Mouse (Mus musculus): ENCODE measurements at regions not wholly inside any gene's neighbourhood (a gene's known extent, or its start where the extent isn't known, plus 50 kb on each side); places are given as distances from the start of the nearest gene placed in this dataset.

DNA sequence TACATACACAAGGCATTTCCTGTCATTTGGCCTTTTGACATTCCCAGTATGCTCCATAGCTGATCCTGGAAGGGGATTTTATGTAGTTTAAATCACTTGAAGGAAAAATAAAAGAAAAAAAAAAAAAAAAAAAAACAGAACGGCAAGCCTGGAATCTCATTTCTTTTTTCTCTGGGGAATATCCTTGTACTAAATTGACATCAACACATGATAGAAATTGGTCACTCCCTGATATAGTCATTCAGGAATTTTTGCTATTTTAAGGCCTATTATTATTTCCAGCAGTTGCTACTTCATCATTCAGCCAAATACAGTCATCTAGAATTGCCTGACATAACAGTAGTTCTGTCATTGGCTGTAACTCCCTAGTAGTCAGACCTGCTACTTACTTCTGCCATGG is 538.8 kb upstream of the Zeb2 start:
- Histone ChIP-seq H3K9me3 (replicated peaks; ENCODE audit: control insufficient read depth, low read length, poor library complexity, severe bottlenecking) (no peaks in the 10 kb centered on the region), H3K4me3 (ENCODE audit: low read depth, low read length) (no peak overlapping the region), H3K27ac (ENCODE audit: low read length) (no peak overlapping the region), H3K4me1 (ENCODE audit: control insufficient read depth, insufficient read depth, low read length) (no peaks in the 10 kb centered on the region), H3K9ac (ENCODE audit: low read depth, low read length) (no peak overlapping the region), H3K4me2 (ENCODE audit: low read length) (no peak overlapping the region), H3K27me3 (ENCODE audit: control insufficient read depth, insufficient read depth, low read depth, low read length) (no peaks in the 10 kb centered on the region), H3K36me3 (ENCODE audit: control insufficient read depth, insufficient read depth, low read length) (no peaks in the 10 kb centered on the region)
- 75% methylated on average over 1 of the region's 1 CpGs for WGBS
- no peak for ATAC-seq

DNA sequence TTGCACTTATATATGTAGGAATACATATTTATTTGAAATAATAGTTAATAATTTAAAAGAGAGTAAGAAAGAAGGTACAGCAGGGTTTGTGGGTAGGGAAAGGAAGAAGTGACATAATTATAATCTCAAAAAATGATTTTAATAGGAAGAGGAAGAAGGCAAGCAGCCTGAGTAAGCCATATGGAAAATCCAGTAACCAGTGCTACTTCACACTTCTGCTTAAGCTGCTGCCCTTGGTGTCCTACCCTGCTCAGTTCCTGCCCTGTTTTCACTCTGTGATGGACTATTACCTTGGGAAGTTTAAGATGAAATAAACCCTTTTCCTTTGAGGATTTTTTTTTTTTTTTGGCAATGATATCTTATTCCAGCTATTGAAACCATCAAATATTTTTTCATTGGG is 537.5 kb upstream of the Zeb2 start:
- Histone ChIP-seq H3K27me3 (ENCODE audit: control insufficient read depth, insufficient read depth, low read depth, low read length) (no peaks in the 10 kb centered on the region), H3K9me3 (replicated peaks; ENCODE audit: control insufficient read depth, low read length, poor library complexity, severe bottlenecking) (no peaks in the 10 kb centered on the region), H3K9ac (ENCODE audit: low read depth, low read length) (no peak overlapping the region), H3K27ac (ENCODE audit: low read length) (no peak overlapping the region), H3K4me2 (ENCODE audit: low read length) (no peak overlapping the region), H3K4me1 (ENCODE audit: control insufficient read depth, insufficient read depth, low read length) (no peaks in the 10 kb centered on the region), H3K4me3 (ENCODE audit: low read depth, low read length) (no peak overlapping the region), H3K36me3 (ENCODE audit: control insufficient read depth, insufficient read depth, low read length) (no peaks in the 10 kb centered on the region)
- ATAC-seq = no peak

- Histone ChIP-seq H3K4me1 (ENCODE audit: control insufficient read depth, insufficient read depth, low read length) (no peaks in the 10 kb centered on the region), H3K27me3 (ENCODE audit: control insufficient read depth, insufficient read depth, low read depth, low read length) (no peaks in the 10 kb centered on the region), H3K9ac (ENCODE audit: low read depth, low read length) (no peak overlapping the region), H3K9me3 (replicated peaks; ENCODE audit: control insufficient read depth, low read length, poor library complexity, severe bottlenecking) (no peaks in the 10 kb centered on the region), H3K4me3 (ENCODE audit: low read depth, low read length) (no peak overlapping the region), H3K27ac (ENCODE audit: low read length) (no peak overlapping the region), H3K36me3 (ENCODE audit: control insufficient read depth, insufficient read depth, low read length) (no peaks in the 10 kb centered on the region), H3K4me2 (ENCODE audit: low read length) (no peak overlapping the region)
- WGBS = 70% methylated on average over 3 of the region's 3 CpGs
- ATAC-seq = no peak
Measured at GRCm38 (mm10) chr2:45652977-45653376, 535.8 kb upstream of the Zeb2 start.

DNA sequence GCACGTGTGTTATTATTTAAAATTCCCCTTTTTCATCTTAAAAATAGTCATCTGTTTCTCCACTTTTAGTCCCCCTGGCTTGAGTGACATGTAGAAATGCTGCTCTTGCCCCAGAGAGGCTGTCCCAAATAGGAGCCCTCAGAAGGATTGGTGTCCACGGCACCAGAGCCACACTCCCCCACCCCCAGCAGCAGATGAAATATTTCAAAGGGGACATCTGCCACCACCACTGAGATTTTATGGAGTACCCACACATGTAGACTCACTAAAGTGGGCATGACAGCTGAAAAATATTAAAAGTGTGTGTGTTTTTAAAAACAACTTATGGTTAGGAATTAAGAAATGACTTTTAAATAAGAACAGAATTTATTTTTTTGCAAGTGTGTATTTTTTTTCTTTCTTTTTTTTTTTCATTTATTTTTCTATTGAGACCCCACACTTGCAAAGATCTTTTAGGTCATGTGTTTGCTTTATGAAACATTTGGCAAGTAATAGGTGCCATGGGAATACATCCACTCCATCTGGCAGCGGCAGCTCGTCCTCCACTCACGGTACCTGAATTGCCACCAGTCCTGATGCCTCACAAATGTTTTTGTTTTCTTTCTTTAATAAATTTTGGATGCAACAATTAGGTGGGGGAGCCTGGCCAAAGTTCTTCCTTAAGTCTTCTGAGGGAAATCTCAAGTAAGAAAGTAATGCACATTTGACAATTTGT is 533.2 kb upstream of the Zeb2 start:
- ATAC-seq = no peak
- Histone ChIP-seq H3K9me3 (replicated peaks; ENCODE audit: control insufficient read depth, low read length, poor library complexity, severe bottlenecking) (no peaks in the 10 kb centered on the region), H3K4me1 (ENCODE audit: control insufficient read depth, insufficient read depth, low read length) (no peaks in the 10 kb centered on the region), H3K36me3 (ENCODE audit: control insufficient read depth, insufficient read depth, low read length) (no peaks in the 10 kb centered on the region), H3K4me2 (ENCODE audit: low read length) (no peak overlapping the region), H3K4me3 (ENCODE audit: low read depth, low read length) (no peak overlapping the region), H3K27me3 (ENCODE audit: control insufficient read depth, insufficient read depth, low read depth, low read length) (no peaks in the 10 kb centered on the region), H3K9ac (ENCODE audit: low read depth, low read length) (no peak overlapping the region), H3K27ac (ENCODE audit: low read length) (no peak overlapping the region)
- WGBS = 63% methylated on average over 5 of the region's 5 CpGs

GRCm38 (mm10) chr2:45647846-45648245 is 530.7 kb upstream of the Zeb2 start:
- ATAC-seq = no peak
- H3K9ac ChIP-seq (ENCODE audit: low read depth, low read length) = no peak overlapping the region
- no peaks in the 10 kb centered on the region for H3K27me3 ChIP-seq (ENCODE audit: control insufficient read depth, insufficient read depth, low read depth, low read length)
- no peaks in the 10 kb centered on the region for H3K4me1 ChIP-seq (ENCODE audit: control insufficient read depth, insufficient read depth, low read length)
- 92% methylated on average over 3 of the region's 3 CpGs for whole genome bisulfite sequencing
- H3K9me3 ChIP-seq (replicated peaks; ENCODE audit: control insufficient read depth, low read length, poor library complexity, severe bottlenecking) = no peaks in the 10 kb centered on the region
- H3K4me2 ChIP-seq (ENCODE audit: low read length) = no peak overlapping the region
- no peaks in the 10 kb centered on the region for H3K36me3 ChIP-seq (ENCODE audit: control insufficient read depth, insufficient read depth, low read length)
- H3K27ac ChIP-seq (ENCODE audit: low read length) = no peak overlapping the region
- no peak overlapping the region for H3K4me3 ChIP-seq (ENCODE audit: low read depth, low read length)

DNA sequence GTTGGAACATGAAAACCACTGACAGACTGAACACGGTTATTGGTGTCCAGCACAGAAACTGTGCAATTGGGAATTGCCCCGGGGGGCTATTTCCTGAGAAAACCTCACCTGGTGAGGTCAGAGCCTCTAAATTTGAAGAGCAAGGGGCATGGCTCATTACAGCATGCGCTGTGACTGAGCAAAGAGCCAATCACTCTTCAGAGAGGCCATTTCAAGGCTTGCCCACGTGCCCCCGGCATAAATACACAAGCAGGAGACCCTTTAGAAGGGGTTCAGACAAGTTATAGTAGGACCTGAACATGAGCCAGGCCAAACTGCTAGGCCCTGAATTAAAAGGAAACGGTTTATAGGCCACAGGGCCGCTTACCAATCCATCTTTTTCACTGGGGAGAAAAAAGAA is 512.9 kb upstream of the Zeb2 start:
- 74% methylated on average over 7 of the region's 7 CpGs for WGBS
- H3K4me3 ChIP-seq (ENCODE audit: low read depth, low read length) = no peak overlapping the region
- ATAC-seq = no peak
- H3K27me3 ChIP-seq (ENCODE audit: control insufficient read depth, insufficient read depth, low read depth, low read length) = no peaks in the 10 kb centered on the region
- no peaks in the 10 kb centered on the region for H3K9me3 ChIP-seq (replicated peaks; ENCODE audit: control insufficient read depth, low read length, poor library complexity, severe bottlenecking)
- no peaks in the 10 kb centered on the region for H3K4me1 ChIP-seq (ENCODE audit: control insufficient read depth, insufficient read depth, low read length)
- no peaks in the 10 kb centered on the region for H3K36me3 ChIP-seq (ENCODE audit: control insufficient read depth, insufficient read depth, low read length)
- H3K9ac ChIP-seq (ENCODE audit: low read depth, low read length) = no peak overlapping the region
- no peak overlapping the region for H3K27ac ChIP-seq (ENCODE audit: low read length)
- H3K4me2 ChIP-seq (ENCODE audit: low read length) = no peak overlapping the region

DNA sequence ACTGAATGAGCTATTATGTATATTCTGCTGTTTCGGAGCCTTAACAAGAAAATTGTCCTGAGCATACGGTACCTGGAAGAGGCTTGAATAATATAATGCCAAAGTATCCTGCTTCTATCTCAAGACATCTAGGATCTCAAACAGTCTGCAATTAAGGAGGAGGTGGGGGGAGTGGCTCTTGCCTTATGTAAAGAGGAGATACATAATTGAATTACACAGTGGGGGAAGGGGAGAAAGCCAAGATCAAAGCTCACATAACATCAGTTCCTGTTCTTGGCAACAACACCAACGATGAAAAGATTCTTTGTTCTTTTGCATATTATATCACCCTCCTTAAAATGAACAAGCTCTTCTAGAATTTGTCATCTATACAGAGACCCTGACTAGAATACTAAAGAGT is 512.4 kb upstream of the Zeb2 start:
- no peak overlapping the region for H3K27ac ChIP-seq (ENCODE audit: low read length)
- 0 out of 2 replicates have a peak, but pooled peaks have one; percentile 28 for ATAC-seq
- no peaks in the 10 kb centered on the region for H3K4me1 ChIP-seq (ENCODE audit: control insufficient read depth, insufficient read depth, low read length)
- 55% methylated on average over 3 of the region's 3 CpGs for WGBS
- H3K9ac ChIP-seq (ENCODE audit: low read depth, low read length) = no peak overlapping the region
- H3K27me3 ChIP-seq (ENCODE audit: control insufficient read depth, insufficient read depth, low read depth, low read length) = no peaks in the 10 kb centered on the region
- no peak overlapping the region for H3K4me2 ChIP-seq (ENCODE audit: low read length)
- no peaks in the 10 kb centered on the region for H3K36me3 ChIP-seq (ENCODE audit: control insufficient read depth, insufficient read depth, low read length)
- no peak overlapping the region for H3K4me3 ChIP-seq (ENCODE audit: low read depth, low read length)
- H3K9me3 ChIP-seq (replicated peaks; ENCODE audit: control insufficient read depth, low read length, poor library complexity, severe bottlenecking) = no peaks in the 10 kb centered on the region

- 89% methylated on average over 3 of the region's 3 CpGs for WGBS
- H3K36me3 ChIP-seq (ENCODE audit: control insufficient read depth, insufficient read depth, low read length) = no peaks in the 10 kb centered on the region
- H3K4me3 ChIP-seq (ENCODE audit: low read depth, low read length) = no peak overlapping the region
- no peaks in the 10 kb centered on the region for H3K9me3 ChIP-seq (replicated peaks; ENCODE audit: control insufficient read depth, low read length, poor library complexity, severe bottlenecking)
- H3K27ac ChIP-seq (ENCODE audit: low read length) = no peak overlapping the region
- H3K4me2 ChIP-seq (ENCODE audit: low read length) = no peak overlapping the region
- no peak for ATAC-seq
- no peak overlapping the region for H3K9ac ChIP-seq (ENCODE audit: low read depth, low read length)
- no peaks in the 10 kb centered on the region for H3K4me1 ChIP-seq (ENCODE audit: control insufficient read depth, insufficient read depth, low read length)
- H3K27me3 ChIP-seq (ENCODE audit: control insufficient read depth, insufficient read depth, low read depth, low read length) = no peaks in the 10 kb centered on the region
Measured at GRCm38 (mm10) chr2:45623056-45623455, 505.9 kb upstream of the Zeb2 start.

- Histone ChIP-seq H3K4me3 (ENCODE audit: low read depth, low read length) (no peak overlapping the region), H3K27ac (ENCODE audit: low read length) (no peak overlapping the region), H3K9ac (ENCODE audit: low read depth, low read length) (no peak overlapping the region), H3K36me3 (ENCODE audit: control insufficient read depth, insufficient read depth, low read length) (no peaks in the 10 kb centered on the region), H3K9me3 (replicated peaks; ENCODE audit: control insufficient read depth, low read length, poor library complexity, severe bottlenecking) (no peaks in the 10 kb centered on the region), H3K27me3 (ENCODE audit: control insufficient read depth, insufficient read depth, low read depth, low read length) (no peaks in the 10 kb centered on the region), H3K4me1 (ENCODE audit: control insufficient read depth, insufficient read depth, low read length) (no peaks in the 10 kb centered on the region), H3K4me2 (ENCODE audit: low read length) (no peak overlapping the region)
- 97% methylated on average over 1 of the region's 1 CpGs for WGBS
- ATAC-seq = no peak
Measured at GRCm38 (mm10) chr2:45608926-45609325, 491.7 kb upstream of the Zeb2 start.

Data from midbrain, embryonic 16.5 days (tissue).